Mouse (Mus musculus) kidney, embryonic 16.5 days (tissue): Measurements from ENCODE around the gene Gm11634. TPM values are rescaled to one million over a fixed set of nuclear protein-coding genes. Genes with fewer than 3 reads are reported as not detected.
"Not testable (repeated sequence)": the region's sequence is repeated elsewhere in the genome, so short reads cannot be mapped to it uniquely, and the experiment has no call there.

ENCODE experiments used
- ATAC-seq: fragments of 200-750 bp; cut with Nextera tagmentation; 2 replicates; pipeline ENCODE4 v1.8.0; 2017; ENCODE audit warnings: moderate TSS enrichment; ENCODE audit not compliant: low FRiP score, low TSS enrichment
- H3K27ac ChIP-seq: fragments of 300-500 bp; sonication (generic); 2 replicates; pipeline ENCODE4 v1.5.1; 2014; ENCODE audit warnings: low read length
- H3K27me3 ChIP-seq: fragments of 300-500 bp; sonication (generic); 2 replicates; pipeline ENCODE4 v1.6.1; 2014; ENCODE audit warnings: low read length, control low read depth, mixed read lengths; ENCODE audit not compliant: insufficient read depth
- H3K36me3 ChIP-seq: fragments of 300-500 bp; sonication (generic); 2 replicates; pipeline ENCODE4 v1.6.1; 2014; ENCODE audit warnings: low read length, control low read depth, mixed read lengths; ENCODE audit not compliant: insufficient read depth
- H3K4me1 ChIP-seq: fragments of 300-500 bp; sonication (generic); 2 replicates; pipeline ENCODE4 v1.6.1; 2014; ENCODE audit warnings: low read length, control low read depth, mixed read lengths; ENCODE audit not compliant: insufficient read depth
- H3K4me2 ChIP-seq: fragments of 300-500 bp; sonication (generic); replicated peaks from 2 replicates; pipeline ENCODE4 v1.6.1; 2014; ENCODE audit warnings: low read depth, low read length
- H3K4me3 ChIP-seq: fragments of 300-500 bp; sonication (generic); 2 replicates; pipeline ENCODE4 v1.5.1; 2014; ENCODE audit warnings: mild to moderate bottlenecking, low read length
- H3K9ac ChIP-seq: fragments of 300-500 bp; sonication (generic); replicated peaks from 2 replicates; pipeline ENCODE4 v1.6.1; 2014; ENCODE audit warnings: low read length
- H3K9me3 ChIP-seq: fragments of 300-500 bp; sonication (generic); 2 replicates; pipeline ENCODE4 v1.6.1; 2016; ENCODE audit warnings: low read length, control low read depth
- WGBS: fragments of 180-500 bp; shearing (Covaris S2); extraction: QIAGEN DNeasy Blood & Tissue Kit; methylation state at CpG from one replicate; pipeline ENCODE4 v1.1.7; 2014; 5-methylcytosine and 5-hydroxymethylcytosine counted together
- polyA plus RNA-seq: library from polyadenylated mRNA; unstranded; fragments of >200 nt; fragmentation: Nextera tagmentation; extraction: Ambion mirVana; gene quantifications from 2 replicates; pipeline ENCODE4 v1.2.1, GENCODE M21; 2015

Gene Gm11634
- polyA plus RNA-seq, 1 experiment from 2014 or later = not detected

DNA sequence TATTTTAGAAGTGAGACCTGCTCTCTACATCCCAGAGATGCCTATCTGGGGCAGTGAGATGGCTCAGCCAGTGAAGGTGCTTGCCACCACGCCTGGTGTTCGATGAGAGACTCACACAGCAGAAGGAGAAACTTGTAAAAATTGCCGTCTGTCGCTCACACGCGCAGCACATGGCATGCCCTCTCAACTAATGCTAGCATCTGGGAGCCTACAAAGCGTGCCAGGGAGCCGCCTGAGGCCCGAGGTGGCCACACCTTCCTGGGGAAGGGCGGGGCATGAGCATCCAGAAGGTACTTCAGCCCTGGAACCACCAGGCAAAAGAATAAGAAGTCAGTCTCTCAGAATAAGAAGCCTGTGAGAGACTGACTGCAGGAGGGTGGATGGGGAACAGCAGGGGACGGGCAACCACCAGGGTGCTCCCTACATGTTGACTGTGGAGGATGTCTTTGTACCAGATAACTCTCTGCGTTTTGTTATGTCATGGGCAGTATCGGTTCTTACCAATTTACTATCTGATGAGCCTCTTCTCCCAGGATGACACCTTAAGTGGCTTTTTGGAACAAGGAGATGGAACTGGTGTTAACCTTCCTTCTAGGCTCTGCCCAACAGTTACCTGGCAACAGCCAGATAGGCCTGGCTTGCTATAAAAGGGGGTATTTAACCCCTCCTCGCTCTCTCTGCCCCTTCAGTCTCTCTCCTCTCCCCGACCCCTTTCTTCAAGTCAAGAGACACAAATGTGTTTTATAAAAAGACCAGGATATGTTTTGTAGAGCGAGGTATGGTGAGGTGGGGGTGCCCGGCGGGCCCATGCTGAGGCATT lies 18.1 kb upstream of the Gm11634 start:
- H3K27me3 ChIP-seq = no peaks in the 10 kb centered on the region
- no peak overlapping the region for H3K9ac ChIP-seq
- WGBS = 25% methylated on average over 18 of the region's 18 CpGs
- ATAC-seq = no peak
- no peaks in the 10 kb centered on the region for H3K36me3 ChIP-seq
- H3K4me2 ChIP-seq = no peak overlapping the region
- no peak overlapping the region for H3K27ac ChIP-seq
- H3K9me3 ChIP-seq = no peaks in the 10 kb centered on the region
- H3K4me3 ChIP-seq = no peak overlapping the region
- H3K4me1 ChIP-seq = peaks cover 6% of the 10 kb centered on the region; the same call in 1 of the 2 replicates

DNA sequence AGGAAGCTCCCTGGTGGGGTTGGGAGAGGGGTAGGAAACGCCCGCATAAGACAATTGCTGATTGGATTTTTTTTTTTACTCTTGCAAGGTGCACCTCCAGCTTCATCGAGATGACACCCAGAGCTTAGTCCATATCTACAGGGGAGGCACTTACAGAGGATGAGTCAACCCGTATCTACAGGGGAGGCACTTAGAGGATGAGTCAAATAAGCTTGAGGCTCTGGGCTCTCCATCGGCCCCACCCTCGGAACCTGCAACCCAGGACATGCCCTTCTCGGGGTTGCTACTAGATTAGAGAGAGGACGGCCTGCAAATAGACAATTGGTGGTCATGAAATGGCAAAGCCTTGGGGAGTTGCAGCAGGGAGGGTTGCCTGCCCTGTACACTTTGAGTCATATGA lies 17.0 kb upstream of the Gm11634 start:
- no peak overlapping the region for H3K4me3 ChIP-seq
- no peak overlapping the region for H3K27ac ChIP-seq
- no peak overlapping the region for H3K4me2 ChIP-seq
- peaks cover 6% of the 10 kb centered on the region; the same call in 1 of the 2 replicates for H3K4me1 ChIP-seq
- H3K9me3 ChIP-seq = no peaks in the 10 kb centered on the region
- H3K9ac ChIP-seq = no peak overlapping the region
- 88% methylated on average over 8 of the region's 8 CpGs for WGBS
- H3K36me3 ChIP-seq = no peaks in the 10 kb centered on the region
- no peaks in the 10 kb centered on the region for H3K27me3 ChIP-seq
- no peak for ATAC-seq

DNA sequence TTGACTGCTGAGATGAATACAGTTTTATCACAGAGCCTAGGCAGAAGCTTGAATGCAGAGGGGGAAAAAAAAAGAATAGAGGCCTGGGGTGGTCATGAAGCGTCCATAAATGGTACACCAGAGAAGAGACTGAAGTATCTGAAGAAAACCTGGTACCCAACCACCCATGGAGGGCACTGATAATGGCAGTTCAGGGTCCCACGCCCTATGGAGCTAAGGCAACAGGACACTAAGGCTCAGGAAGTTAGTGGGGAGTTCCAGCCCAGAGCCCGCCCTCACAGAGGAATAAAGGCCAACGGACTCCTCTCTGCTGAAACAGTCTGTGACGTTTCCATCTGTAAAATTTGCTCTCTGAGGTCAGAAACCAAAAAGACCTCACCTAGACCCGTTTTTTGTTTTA lies 16.3 kb upstream of the Gm11634 start:
- no peak for ATAC-seq
- H3K36me3 ChIP-seq = no peaks in the 10 kb centered on the region
- H3K27me3 ChIP-seq = no peaks in the 10 kb centered on the region
- no peak overlapping the region for H3K27ac ChIP-seq
- H3K4me2 ChIP-seq = no peak overlapping the region
- no peak overlapping the region for H3K9ac ChIP-seq
- no peaks in the 10 kb centered on the region for H3K9me3 ChIP-seq
- 70% methylated on average over 6 of the region's 6 CpGs for WGBS
- peaks cover 12% of the 10 kb centered on the region for H3K4me1 ChIP-seq
- no peak overlapping the region for H3K4me3 ChIP-seq

DNA sequence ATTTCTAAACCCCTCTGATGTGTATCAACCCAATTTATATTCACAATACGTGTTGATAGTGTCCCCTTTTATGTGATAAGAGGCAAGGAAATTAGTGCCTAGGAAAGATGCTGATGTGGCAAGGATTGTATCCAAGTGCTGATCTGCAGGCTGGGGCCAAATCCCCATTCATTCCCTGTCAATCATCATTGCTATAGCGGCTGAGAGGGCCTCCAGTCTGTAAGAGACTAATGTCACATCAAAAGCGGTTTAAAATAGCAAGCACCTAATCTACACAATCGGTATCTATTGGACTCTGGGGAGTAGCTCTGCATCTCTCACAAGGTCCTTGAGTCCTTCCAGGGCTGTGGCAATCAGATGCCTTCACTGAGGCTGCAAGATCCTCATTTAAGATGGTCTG lies 15.1 kb upstream of the Gm11634 start:
- no peaks in the 10 kb centered on the region for H3K36me3 ChIP-seq
- WGBS = 84% methylated on average over 4 of the region's 4 CpGs
- no peak overlapping the region for H3K9ac ChIP-seq
- no peaks in the 10 kb centered on the region for H3K9me3 ChIP-seq
- no peaks in the 10 kb centered on the region for H3K27me3 ChIP-seq
- H3K4me2 ChIP-seq = no peak overlapping the region
- H3K27ac ChIP-seq = no peak overlapping the region
- no peak overlapping the region for H3K4me3 ChIP-seq
- peaks cover 12% of the 10 kb centered on the region for H3K4me1 ChIP-seq
- no peak for ATAC-seq

DNA sequence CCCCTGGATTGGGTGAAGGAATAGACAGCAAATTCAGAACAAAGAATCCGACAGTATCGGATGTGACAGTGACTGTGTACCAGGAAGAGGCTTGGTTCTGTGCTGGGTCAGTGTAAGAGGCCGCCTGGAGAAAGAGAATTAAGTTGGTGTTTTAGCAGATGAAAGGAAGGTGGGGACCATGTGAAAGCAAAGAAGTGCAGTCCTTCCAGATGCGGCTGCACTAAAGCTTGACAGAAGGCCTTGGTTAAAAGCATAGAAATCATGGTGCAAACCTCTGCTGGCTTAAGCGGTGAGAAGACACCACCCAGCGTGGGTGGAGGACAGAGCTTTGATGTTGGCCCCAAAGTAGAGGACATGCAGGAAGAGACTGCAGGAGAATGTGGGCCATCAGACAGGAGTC lies 14.5 kb upstream of the Gm11634 start:
- 74% methylated on average over 6 of the region's 6 CpGs for WGBS
- no peak overlapping the region for H3K4me3 ChIP-seq

DNA sequence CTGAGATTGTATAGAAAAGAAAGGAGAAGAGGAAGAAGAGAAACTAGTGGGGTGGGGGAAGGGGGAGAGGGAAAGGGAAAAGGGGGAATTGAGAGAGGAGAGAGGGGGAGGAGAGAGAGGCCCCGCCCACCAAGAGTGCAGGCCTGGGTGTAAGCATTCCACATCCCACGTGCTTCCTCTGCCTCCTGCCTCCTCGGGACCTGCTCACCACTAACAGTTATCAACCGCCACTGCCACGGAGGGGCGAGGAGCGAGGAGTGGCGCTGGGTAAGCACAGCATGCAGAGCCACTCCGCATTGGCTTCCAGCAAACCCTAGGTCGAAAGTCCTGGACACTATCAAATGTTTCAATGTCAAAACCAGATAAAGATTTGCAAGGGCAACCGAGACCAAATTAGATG lies 11.4 kb upstream of the Gm11634 start:
- no peak for ATAC-seq
- peaks cover 7% of the 10 kb centered on the region; the same call in 1 of the 2 replicates for H3K4me1 ChIP-seq
- H3K9ac ChIP-seq = no peak overlapping the region
- H3K27ac ChIP-seq = no peak overlapping the region
- no peaks in the 10 kb centered on the region for H3K9me3 ChIP-seq
- 22% methylated on average over 11 of the region's 11 CpGs for WGBS
- peak overlapping the region; percentile 16; the same call in 1 of the 2 replicates for H3K4me2 ChIP-seq
- no peak overlapping the region for H3K4me3 ChIP-seq
- H3K36me3 ChIP-seq = no peaks in the 10 kb centered on the region
- H3K27me3 ChIP-seq = no peaks in the 10 kb centered on the region

More for the DNA sequence above, 14.5 kb upstream of the Gm11634 start:
- H3K27me3 ChIP-seq = no peaks in the 10 kb centered on the region
- H3K27ac ChIP-seq = no peak overlapping the region
- no peaks in the 10 kb centered on the region for H3K36me3 ChIP-seq
- H3K4me2 ChIP-seq = no peak overlapping the region
- H3K9ac ChIP-seq = no peak overlapping the region
- no peaks in the 10 kb centered on the region for H3K9me3 ChIP-seq
- peaks cover 12% of the 10 kb centered on the region for H3K4me1 ChIP-seq
- ATAC-seq = no peak

DNA sequence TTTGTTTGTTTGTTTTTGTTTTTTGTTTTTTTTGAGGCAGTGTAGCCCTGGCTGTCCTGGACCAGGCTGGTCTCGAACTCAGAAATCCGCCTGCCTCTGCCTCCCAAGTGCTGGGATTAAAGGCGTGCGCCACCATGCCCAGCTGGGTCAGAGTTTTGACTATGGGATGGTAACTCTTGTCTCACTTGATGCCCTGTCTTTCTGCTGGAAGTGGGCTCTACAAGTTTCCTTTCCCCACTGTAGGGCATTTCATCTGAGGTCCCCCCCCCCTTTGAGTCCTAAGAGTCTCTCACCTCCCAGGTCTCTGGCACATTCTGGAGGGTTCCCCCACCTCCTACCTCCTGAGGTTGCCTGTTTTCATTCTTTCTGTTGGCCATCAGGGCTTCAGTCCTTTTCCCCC lies 8.1 kb upstream of the Gm11634 start:
- H3K4me2 ChIP-seq, H3K4me1 ChIP-seq, ATAC-seq, H3K27ac ChIP-seq, H3K9ac ChIP-seq, H3K4me3 ChIP-seq, H3K9me3 ChIP-seq, H3K36me3 ChIP-seq, H3K27me3 ChIP-seq: not testable (repeated sequence)
- 79% methylated on average over 4 of the region's 4 CpGs for WGBS

DNA sequence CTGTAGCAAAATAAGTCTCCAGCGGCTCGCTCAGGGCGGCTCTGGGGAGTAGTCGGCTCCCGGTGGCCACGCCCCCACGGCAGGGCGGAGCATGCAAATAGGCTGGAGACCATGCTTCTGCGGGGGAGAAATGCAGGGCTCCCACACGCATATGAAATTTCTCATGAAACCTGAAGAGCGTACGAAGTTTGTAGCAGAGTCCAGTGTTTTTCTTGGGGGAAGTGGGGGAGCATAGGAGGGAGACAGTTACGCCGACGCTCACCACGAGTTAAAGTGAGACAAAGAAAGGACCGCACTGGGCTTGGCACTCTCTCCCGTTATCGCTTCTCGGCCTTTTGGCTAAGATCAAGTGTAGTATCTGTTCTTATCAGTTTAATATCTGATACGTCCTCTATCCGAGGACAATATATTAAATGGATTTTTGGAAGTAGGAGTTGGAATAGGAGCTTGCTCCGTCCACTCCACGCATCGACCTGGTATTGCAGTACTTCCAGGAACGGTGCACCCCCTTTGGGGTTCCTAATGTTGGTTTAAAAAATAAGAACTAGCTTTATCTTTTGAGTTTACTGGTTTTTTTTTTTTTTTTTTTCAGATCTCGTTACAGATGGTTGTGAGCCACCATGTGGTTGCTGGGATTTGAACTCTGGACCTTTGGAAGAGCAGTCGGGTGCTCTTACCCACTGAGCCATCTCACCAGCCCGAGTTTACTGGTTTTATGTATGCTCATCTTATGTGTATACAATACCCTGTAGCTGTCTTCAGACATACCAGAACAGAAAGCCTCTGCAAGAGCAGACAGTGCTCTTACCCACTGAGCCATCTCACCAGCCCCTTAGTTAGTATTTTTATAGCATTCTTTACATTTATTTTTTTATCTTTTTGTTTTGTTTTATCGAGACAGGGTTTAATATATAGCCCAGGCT lies 5.7 kb upstream of the Gm11634 start:
- H3K4me3 ChIP-seq = peak overlapping the region; percentile 37

DNA sequence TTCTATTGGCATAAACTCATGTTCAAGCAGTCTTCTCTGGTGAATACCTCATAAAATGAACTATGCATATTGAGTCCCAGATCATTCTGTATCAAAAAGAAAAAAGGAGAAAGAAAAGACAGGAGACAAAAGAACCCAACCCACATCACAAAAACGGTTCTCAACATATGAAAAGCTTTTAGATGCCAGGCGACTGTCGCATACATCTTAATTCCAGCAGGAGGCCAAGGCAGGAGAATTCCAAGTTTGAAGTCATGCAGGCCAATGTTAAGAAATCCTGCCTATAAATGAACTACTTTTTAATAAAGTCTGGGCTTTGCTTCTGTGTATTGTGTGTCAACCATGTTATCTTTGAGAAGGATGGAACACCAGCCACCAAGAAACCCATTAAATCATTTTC lies 5.1 kb upstream of the Gm11634 start:
- no peaks in the 10 kb centered on the region for H3K36me3 ChIP-seq
- no peaks in the 10 kb centered on the region for H3K9me3 ChIP-seq
- no peaks in the 10 kb centered on the region for H3K4me1 ChIP-seq
- H3K9ac ChIP-seq = no peak overlapping the region
- no peak overlapping the region for H3K27ac ChIP-seq
- H3K4me2 ChIP-seq = peak overlapping the region; percentile 54
- H3K4me3 ChIP-seq = peak overlapping the region; percentile 37; the same call in 1 of the 2 replicates
- ATAC-seq = no peak
- H3K27me3 ChIP-seq = no peaks in the 10 kb centered on the region
- WGBS = under 1% methylated on average over 3 of the region's 3 CpGs

More for the DNA sequence above, 5.7 kb upstream of the Gm11634 start:
- peak overlapping the region; percentile 54 for H3K4me2 ChIP-seq
- peak overlapping the region; percentile 65; the same call in 1 of the 2 replicates for H3K27ac ChIP-seq
- H3K9ac ChIP-seq = peak overlapping the region; percentile 33; the same call in 1 of the 2 replicates
- H3K4me1 ChIP-seq, H3K9me3 ChIP-seq, H3K36me3 ChIP-seq, H3K27me3 ChIP-seq: not testable (repeated sequence)
- peak; percentile 87 for ATAC-seq
- WGBS = under 1% methylated on average over 30 of the region's 30 CpGs
